Mouse (Mus musculus) ES-E14 (cell line): Measurements from ENCODE around the gene Frzb. TPM values are rescaled to one million over a fixed set of nuclear protein-coding genes. Genes with fewer than 3 reads are reported as not detected.

Experiments
- DNase-seq: peaks from one replicate; pipeline ENCODE4 v3.0.0-alpha.2; 2013; ENCODE audit warnings: low read depth, low spot score
- H3K27ac ChIP-seq: 2 replicates; pipeline ENCODE4 v1.5.1; 2012; ENCODE audit warnings: low read depth, mild to moderate bottlenecking, low read length, moderate library complexity, mixed read lengths; ENCODE audit not compliant: poor library complexity, insufficient read depth, severe bottlenecking
- H3K36me3 ChIP-seq: 2 replicates; pipeline ENCODE4 v1.6.1; 2012; ENCODE audit warnings: mild to moderate bottlenecking, low read length, moderate library complexity, mixed read lengths; ENCODE audit not compliant: control insufficient read depth, poor library complexity, insufficient read depth, severe bottlenecking
- H3K4me1 ChIP-seq, 2 experiments: fragments of 150-350 bp in 1 of 2; sonication (generic) in 1 of 2; 2 replicates each; pipeline ENCODE4 v1.6.1; 2012; ENCODE audit warnings: low read length in 2 of 2, mild to moderate bottlenecking in 1 of 2, mixed read lengths in 1 of 2; ENCODE audit not compliant: control insufficient read depth in 2 of 2, insufficient read depth in 2 of 2, poor library complexity in 1 of 2
- H3K4me3 ChIP-seq, 2 experiments: fragments of 150-350 bp in 1 of 2; sonication (generic) in 1 of 2; 2 replicates each; pipeline ENCODE4 v1.5.1; 2012; ENCODE audit warnings: low read length in 2 of 2, low read depth in 1 of 2, mild to moderate bottlenecking in 1 of 2, mixed read lengths in 1 of 2; ENCODE audit not compliant: insufficient read depth in 1 of 2, poor library complexity in 1 of 2, severe bottlenecking in 1 of 2
- H3K9ac ChIP-seq: 2 replicates; pipeline ENCODE4 v1.6.1; 2012; ENCODE audit warnings: low read depth, mild to moderate bottlenecking, low read length, mixed read lengths; ENCODE audit not compliant: poor library complexity, insufficient read depth, severe bottlenecking
- H3K9me3 ChIP-seq: fragments of 150-350 bp; sonication (generic); 2 replicates; pipeline ENCODE4 v1.6.1; 2012; ENCODE audit warnings: low read depth, mild to moderate bottlenecking, low read length; ENCODE audit not compliant: control insufficient read depth, insufficient read depth
- CHD2 ChIP-seq: IDR thresholded peaks from 2 replicates; pipeline ENCODE4 v1.6.1; 2014; ENCODE audit warnings: mild to moderate bottlenecking, low read depth, low read length, inconsistent platforms
- HCFC1 ChIP-seq: IDR thresholded peaks from 2 replicates; pipeline ENCODE4 v1.6.1; 2012; ENCODE audit warnings: low read length, inconsistent platforms, borderline replicate concordance; ENCODE audit not compliant: insufficient read depth
- MAFK ChIP-seq: IDR thresholded peaks from 2 replicates; pipeline ENCODE4 v1.6.1; 2014; ENCODE audit warnings: mild to moderate bottlenecking, low read depth, low read length, inconsistent platforms; ENCODE audit not compliant: insufficient read depth
- ZC3H11A ChIP-seq: IDR thresholded peaks from 2 replicates; pipeline ENCODE4 v1.6.1; 2012; ENCODE audit warnings: low read depth, mild to moderate bottlenecking, inconsistent platforms, low read length, borderline replicate concordance
- ZNF384 ChIP-seq: IDR thresholded peaks from 2 replicates; pipeline ENCODE4 v1.6.1; 2012; ENCODE audit warnings: low read depth, low read length, inconsistent platforms
- in situ Hi-C, 2 experiments: fragments of 600-800 bp; cut with MboI; formaldehyde crosslinking; loops; one replicate each; pipeline ENCODE4 v1.15.1; 2025; ENCODE audit warnings: low sequenced_read_pairs in 2 of 2, inconsistent platforms in 1 of 2; ENCODE audit not compliant: unreplicated experiment in 2 of 2
- total RNA-seq: library from RNA; depleted of rRNA; stranded (reverse); fragments of 300-350 nt; gene quantifications from 2 replicates; pipeline ENCODE4 v1.2.3, GENCODE M21; 2012; rRNA removed

Frzb gene
- total RNA-seq, 1 experiment, result 0.98 TPM

- Histone ChIP-seq H3K9ac (no peak overlapping the region), H3K4me1 (peaks cover 0 to 2% of the 10 kb centered on the region in 2 experiments; a peak in 1 of 4 replicates), H3K27ac (no peak overlapping the region), H3K4me3 (no peak overlapping the region), H3K36me3 (no peaks in the 10 kb centered on the region), H3K9me3 (no peaks in the 10 kb centered on the region)
- no peak for DNase-seq
- in situ Hi-C loops, result no loop called here
- no peak for TF ChIP-seq MAFK
- no peak for TF ChIP-seq CHD2
- TF ChIP-seq ZNF384, result no peak
- no peak for TF ChIP-seq HCFC1
- TF ChIP-seq ZC3H11A, result no peak
Measured at GRCm38 (mm10) chr2:80384447-80384846, 63.0 kb downstream of the Frzb start.

GRCm38 (mm10) chr2:80379848-80380247 is 67.6 kb downstream of the Frzb start:
- no peak overlapping the region for H3K4me3 ChIP-seq
- 0 out of 2 replicates have a peak, but pooled peaks cover 1% of the 10 kb centered on the region for H3K9me3 ChIP-seq
- no peak overlapping the region for H3K27ac ChIP-seq
- DNase-seq, result no peak
- peaks cover 0 to 4% of the 10 kb centered on the region in 2 experiments; a peak in 1 of 4 replicates for H3K4me1 ChIP-seq
- H3K9ac ChIP-seq, result no peak overlapping the region
- no peak for TF ChIP-seq ZNF384
- no peak for TF ChIP-seq CHD2
- TF ChIP-seq ZC3H11A, result no peak
- TF ChIP-seq MAFK, result no peak
- TF ChIP-seq HCFC1, result no peak
- H3K36me3 ChIP-seq, result no peaks in the 10 kb centered on the region; the same call in 1 of the 2 replicates
- in situ Hi-C loops, result no loop called here

GRCm38 (mm10) chr2:80374892-80375291 is 72.5 kb downstream of the Frzb start:
- H3K4me3 ChIP-seq, result no peak overlapping the region
- H3K36me3 ChIP-seq, result no peaks in the 10 kb centered on the region; the same call in 1 of the 2 replicates
- no peak overlapping the region for H3K9ac ChIP-seq
- H3K9me3 ChIP-seq, result 0 out of 2 replicates have a peak, but pooled peaks cover 1% of the 10 kb centered on the region
- no peak overlapping the region for H3K27ac ChIP-seq
- in situ Hi-C loops, result no loop called here
- DNase-seq, result no peak
- TF ChIP-seq ZNF384 (no peak), HCFC1 (no peak), ZC3H11A (no peak), CHD2 (no peak), MAFK (no peak)
- H3K4me1 ChIP-seq, result peaks cover 0 to 4% of the 10 kb centered on the region in 2 experiments; a peak in 1 of 4 replicates

- no peaks in the 10 kb centered on the region for H3K36me3 ChIP-seq
- H3K4me3 ChIP-seq, result no peak overlapping the region
- no peak overlapping the region for H3K9ac ChIP-seq
- in situ Hi-C loops, result no loop called here
- no peak overlapping the region for H3K27ac ChIP-seq
- H3K9me3 ChIP-seq, result no peaks in the 10 kb centered on the region
- no peak for DNase-seq
- H3K4me1 ChIP-seq, result no peaks in the 10 kb centered on the region
- TF ChIP-seq CHD2, result no peak
- no peak for TF ChIP-seq ZC3H11A
- no peak for TF ChIP-seq ZNF384
- no peak for TF ChIP-seq MAFK
- TF ChIP-seq HCFC1, result no peak
Measured at GRCm38 (mm10) chr2:80371458-80371857, 76.0 kb downstream of the Frzb start.

Other genes starting within 250 kb of the Frzb start
- not detected in 2 replicates for gene Prdx6b, start 155.2 kb downstream of the Frzb start, total RNA-seq
- 78.3 and 78.4 TPM in 2 replicates for gene Dnajc10, start 132.2 kb downstream of the Frzb start, total RNA-seq
- 50.3 and 62.6 TPM in 2 replicates for gene Nckap1, start 133.8 kb upstream of the Frzb start, total RNA-seq
- gene Dusp19, start 169.4 kb upstream of the Frzb start, total RNA-seq, result 7.3 TPM in 2 replicates
- gene Nup35, start 169.6 kb upstream of the Frzb start, total RNA-seq, result 39.1 and 55.8 TPM in 2 replicates